Mouse (Mus musculus): ENCODE data around the gene Pde12.

Gene Pde12

GRCm38 (mm10) chr14:26643006-26643624 is 26.6 kb downstream of the Pde12 start:
- DNase-seq, result no peak

DNA sequence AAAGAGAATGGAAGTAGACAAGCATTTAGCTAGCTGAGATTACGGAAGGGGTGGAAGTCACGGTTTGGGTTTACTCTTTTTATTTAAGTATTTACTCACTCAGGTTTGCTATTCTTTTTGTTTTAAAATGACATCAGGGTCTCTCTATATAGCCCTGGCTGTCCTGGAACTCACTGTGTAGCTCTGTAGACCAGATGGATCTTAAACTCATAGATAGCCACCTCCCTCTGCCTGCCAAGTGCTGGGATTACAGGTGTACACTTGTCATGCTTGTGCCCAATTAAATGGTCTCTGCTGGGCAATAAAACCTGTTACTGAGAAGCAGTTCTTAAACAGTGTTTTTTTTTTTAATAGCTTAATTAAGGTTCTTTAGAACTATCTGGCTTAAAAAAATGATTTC is 29.7 kb downstream of the Pde12 start:
- no peak for DNase-seq

GRCm38 (mm10) chr14:26639251-26639650 is 30.4 kb downstream of the Pde12 start:
- no peak for DNase-seq

DNA sequence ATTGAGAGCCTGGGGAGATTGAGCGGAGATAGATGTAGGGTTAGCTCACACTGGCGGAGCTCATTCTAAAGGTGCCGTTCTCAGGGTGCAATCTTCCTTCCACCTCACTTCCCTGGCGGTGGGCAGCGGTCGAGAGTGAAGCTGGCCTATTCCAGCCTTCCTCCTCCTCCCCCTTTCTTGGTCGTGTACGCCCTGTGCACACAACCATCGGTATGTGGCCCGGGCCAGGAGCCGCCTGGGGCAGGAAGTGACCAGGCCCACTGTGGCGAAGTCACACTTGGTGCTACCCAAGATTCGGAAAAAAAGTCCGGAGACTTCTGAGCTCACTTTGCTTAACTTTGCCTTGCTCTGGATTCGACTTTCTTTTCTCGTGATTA is 31.0 kb downstream of the Pde12 start:
- DNase-seq, result peak; percentile 28

DNA sequence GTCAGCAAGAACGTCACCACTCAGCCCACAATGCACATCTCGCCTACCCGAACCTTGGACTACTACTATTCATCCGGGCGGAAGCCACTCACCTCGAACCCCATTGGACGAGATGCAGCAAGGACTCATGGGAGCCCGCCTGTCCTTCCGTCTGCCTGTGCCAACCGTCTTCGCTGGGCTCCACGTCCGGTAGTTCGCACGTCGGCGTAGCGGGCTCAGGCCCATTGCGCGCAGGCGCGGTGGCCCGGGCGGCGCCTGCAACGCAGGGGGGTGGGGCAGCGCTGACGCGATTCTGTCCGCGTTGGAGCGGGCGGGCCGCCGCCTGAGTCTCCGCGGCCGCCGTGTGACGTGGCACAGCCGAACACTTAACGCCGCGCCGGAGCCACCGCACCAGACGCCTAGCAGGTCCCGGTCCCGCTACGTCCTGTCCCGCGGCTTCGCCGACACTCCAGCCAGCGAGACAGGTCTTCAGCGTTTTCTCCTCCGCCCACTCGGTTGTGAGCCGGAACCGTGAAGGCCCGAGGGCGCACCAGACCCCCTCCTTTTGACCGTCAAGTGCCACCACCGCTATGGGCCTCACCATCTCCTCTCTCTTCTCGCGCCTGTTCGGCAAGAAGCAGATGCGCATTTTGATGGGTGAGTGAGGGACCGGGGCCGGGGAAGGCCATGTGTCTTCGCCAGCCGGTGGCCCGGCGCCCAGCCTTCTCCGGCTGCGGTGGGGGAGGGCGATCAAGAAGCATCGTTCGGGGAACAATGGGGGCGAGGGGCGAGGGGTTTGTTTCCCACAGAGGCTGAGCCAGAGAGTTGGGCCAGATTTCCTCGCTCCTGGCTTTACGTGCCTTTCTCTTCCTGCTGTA is 31.6 kb downstream of the Pde12 start, which contains the start of gene Arf4:
TSS of gene Arf4 (plus strand) at position 224 of the 857 bp plus-strand sequence.
- DNase-seq, result peak; percentile 99

- DNase-seq, result peak; percentile 22
These were observed 32.4 kb downstream of the Pde12 start for GRCm38 (mm10) chr14:26637025-26637850.

DNA sequence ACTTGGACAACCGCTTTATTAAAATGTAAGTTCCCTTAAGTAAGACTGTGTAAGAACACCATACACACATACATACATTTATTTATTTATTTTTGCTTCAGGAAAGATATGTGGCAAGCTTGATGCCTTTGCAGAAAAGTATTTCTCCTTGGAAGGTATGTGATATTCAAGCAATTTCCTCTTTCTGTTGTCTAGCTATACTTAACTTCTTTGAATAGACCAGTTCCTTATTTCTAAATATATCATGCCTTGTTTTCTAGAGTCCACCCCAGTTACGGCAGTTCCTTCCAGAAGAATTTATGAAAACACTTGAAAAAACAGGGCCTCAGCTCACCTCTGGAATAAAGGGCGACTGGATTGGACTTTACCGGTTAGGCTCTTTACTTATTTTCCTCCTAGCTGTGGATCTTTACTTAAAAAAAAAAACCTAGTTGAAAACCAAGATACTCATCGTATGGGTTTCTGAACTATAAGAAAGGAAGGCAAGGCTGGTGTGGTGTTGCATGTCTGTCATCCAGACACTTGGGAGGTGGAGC is 43.0 kb downstream of the Pde12 start:
- no peak for DNase-seq

- no peak for DNase-seq
These were observed 44.4 kb downstream of the Pde12 start for GRCm38 (mm10) chr14:26625301-26625700.

GRCm38 (mm10) chr14:26610689-26611088 is 59.0 kb downstream of the Pde12 start:
- DNase-seq, result no peak

All from layer of hippocampus, adult 9-11 months (tissue).